Mouse (Mus musculus) limb, embryonic 15.5 days (tissue): Measurements from ENCODE around the gene Zfp287. TPM values are rescaled to one million over a fixed set of nuclear protein-coding genes. Genes with fewer than 3 reads are reported as not detected.

Source experiments
- ATAC-seq: fragments of 200-750 bp; cut with Nextera tagmentation; 2 replicates; pipeline ENCODE4 v1.8.0; 2017; ENCODE audit warnings: low read depth, moderate TSS enrichment; ENCODE audit not compliant: insufficient number of reproducible peaks, low FRiP score, low TSS enrichment
- H3K27ac ChIP-seq: fragments of 300-500 bp; sonication (generic); 2 replicates; pipeline ENCODE4 v1.5.1; 2015; ENCODE audit warnings: moderate library complexity, mild to moderate bottlenecking, inconsistent platforms
- H3K27me3 ChIP-seq: fragments of 300-500 bp; sonication (generic); 2 replicates; pipeline ENCODE4 v1.6.1; 2015; ENCODE audit warnings: inconsistent platforms
- H3K36me3 ChIP-seq: fragments of 300-500 bp; sonication (generic); 2 replicates; pipeline ENCODE4 v1.6.1; 2015; ENCODE audit warnings: inconsistent platforms
- H3K4me1 ChIP-seq: fragments of 300-500 bp; sonication (generic); 2 replicates; pipeline ENCODE4 v1.6.1; 2015; ENCODE audit warnings: inconsistent platforms
- H3K4me2 ChIP-seq: fragments of 300-500 bp; sonication (generic); 2 replicates; pipeline ENCODE4 v1.6.1; 2015; ENCODE audit warnings: mild to moderate bottlenecking, inconsistent platforms
- H3K4me3 ChIP-seq: fragments of 300-500 bp; sonication (generic); 2 replicates; pipeline ENCODE4 v1.5.1; 2015; ENCODE audit warnings: mild to moderate bottlenecking, inconsistent platforms
- H3K9ac ChIP-seq: fragments of 300-500 bp; sonication (generic); 2 replicates; pipeline ENCODE4 v1.6.1; 2015; ENCODE audit warnings: inconsistent platforms
- H3K9me3 ChIP-seq: fragments of 300-500 bp; sonication (generic); 2 replicates; pipeline ENCODE4 v1.6.1; 2016; ENCODE audit warnings: inconsistent platforms
- WGBS: fragments of 180-500 bp; shearing (Covaris S2); methylation state at CpG from one replicate; pipeline ENCODE4 v1.1.7; 2015; 5-methylcytosine and 5-hydroxymethylcytosine counted together
- polyA plus RNA-seq: library from polyadenylated mRNA; unstranded; fragments of >200 nt; fragmentation: Nextera tagmentation; extraction: Ambion mirVana; gene quantifications from 2 replicates; pipeline ENCODE4 v1.2.1, GENCODE M21; 2015

Gene Zfp287
- polyA plus RNA-seq, 1 experiment from 2014 or later: 8.4 TPM

DNA sequence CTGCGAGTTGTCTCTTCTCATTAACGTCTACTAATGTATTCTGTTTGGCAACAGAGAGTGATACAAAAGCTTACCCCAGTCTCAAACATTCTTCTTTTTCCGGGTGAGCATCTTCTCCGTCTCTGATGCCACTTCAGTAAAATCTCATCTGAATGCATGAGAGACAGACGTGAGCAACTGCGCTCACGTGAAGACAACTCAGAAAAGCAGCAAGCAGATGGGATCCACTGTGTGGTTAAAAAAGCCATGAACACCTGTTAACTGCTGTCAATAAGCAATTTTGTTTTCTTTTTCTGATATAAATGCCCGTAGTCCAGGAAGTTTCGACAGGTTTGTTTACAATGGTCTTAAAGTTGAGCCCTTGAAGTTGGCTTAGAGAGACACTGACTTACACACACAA lies 15.5 kb upstream of the Zfp287 start:
- Histone ChIP-seq H3K9me3 (no peaks in the 10 kb centered on the region), H3K4me1 (peaks cover 8% of the 10 kb centered on the region), H3K27ac (no peak overlapping the region), H3K27me3 (peaks cover 32% of the 10 kb centered on the region), H3K9ac (no peak overlapping the region), H3K4me3 (no peak overlapping the region), H3K4me2 (no peak overlapping the region), H3K36me3 (no peaks in the 10 kb centered on the region)
- 65% methylated on average over 9 of the region's 9 CpGs for WGBS
- ATAC-seq: no peak

DNA sequence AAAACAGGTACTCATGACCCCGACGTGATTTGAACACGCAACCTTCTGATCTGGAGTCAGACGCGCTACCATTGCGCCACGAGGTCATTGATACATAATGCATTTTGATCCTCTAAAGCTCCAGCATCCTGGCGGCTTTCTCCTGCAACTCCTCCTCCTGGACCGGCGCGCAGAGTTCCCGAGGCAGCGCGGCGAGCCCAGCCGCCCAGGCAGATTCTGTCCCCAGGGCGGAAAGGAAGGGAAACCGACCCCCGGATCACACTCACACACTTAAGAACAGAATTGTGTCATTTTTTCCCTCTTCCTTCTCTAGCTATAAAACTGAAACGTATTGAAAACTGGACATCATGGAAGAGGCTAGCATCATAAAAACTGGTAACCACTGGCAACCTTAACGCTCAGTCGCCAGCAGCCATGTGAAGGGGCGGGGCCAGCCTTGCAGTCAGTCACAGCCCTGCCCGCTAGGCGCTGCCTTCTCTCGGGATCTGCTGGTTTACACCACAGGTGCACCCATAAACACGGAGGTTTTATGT lies 14.4 kb upstream of the Zfp287 start:
- peaks cover 31% of the 10 kb centered on the region for H3K27me3 ChIP-seq
- H3K4me3 ChIP-seq: peak overlapping the region; percentile 36
- H3K9me3 ChIP-seq: no peaks in the 10 kb centered on the region
- peaks cover 8% of the 10 kb centered on the region for H3K4me1 ChIP-seq
- peak overlapping the region; percentile 62 for H3K4me2 ChIP-seq
- H3K27ac ChIP-seq: no peak overlapping the region
- ATAC-seq: no peak
- no peak overlapping the region for H3K9ac ChIP-seq
- WGBS: 2% methylated on average over 27 of the region's 27 CpGs
- H3K36me3 ChIP-seq: no peaks in the 10 kb centered on the region

GRCm38 (mm10) chr11:62744103-62744502 lies 12.4 kb upstream of the Zfp287 start:
- no peak overlapping the region for H3K4me2 ChIP-seq
- peaks cover 8% of the 10 kb centered on the region for H3K4me1 ChIP-seq
- ATAC-seq: no peak
- no peak overlapping the region for H3K4me3 ChIP-seq
- WGBS: 38% methylated on average over 5 of the region's 5 CpGs
- H3K9ac ChIP-seq: no peak overlapping the region
- H3K27ac ChIP-seq: no peak overlapping the region
- no peaks in the 10 kb centered on the region for H3K9me3 ChIP-seq
- peaks cover 25% of the 10 kb centered on the region for H3K27me3 ChIP-seq
- no peaks in the 10 kb centered on the region for H3K36me3 ChIP-seq

DNA sequence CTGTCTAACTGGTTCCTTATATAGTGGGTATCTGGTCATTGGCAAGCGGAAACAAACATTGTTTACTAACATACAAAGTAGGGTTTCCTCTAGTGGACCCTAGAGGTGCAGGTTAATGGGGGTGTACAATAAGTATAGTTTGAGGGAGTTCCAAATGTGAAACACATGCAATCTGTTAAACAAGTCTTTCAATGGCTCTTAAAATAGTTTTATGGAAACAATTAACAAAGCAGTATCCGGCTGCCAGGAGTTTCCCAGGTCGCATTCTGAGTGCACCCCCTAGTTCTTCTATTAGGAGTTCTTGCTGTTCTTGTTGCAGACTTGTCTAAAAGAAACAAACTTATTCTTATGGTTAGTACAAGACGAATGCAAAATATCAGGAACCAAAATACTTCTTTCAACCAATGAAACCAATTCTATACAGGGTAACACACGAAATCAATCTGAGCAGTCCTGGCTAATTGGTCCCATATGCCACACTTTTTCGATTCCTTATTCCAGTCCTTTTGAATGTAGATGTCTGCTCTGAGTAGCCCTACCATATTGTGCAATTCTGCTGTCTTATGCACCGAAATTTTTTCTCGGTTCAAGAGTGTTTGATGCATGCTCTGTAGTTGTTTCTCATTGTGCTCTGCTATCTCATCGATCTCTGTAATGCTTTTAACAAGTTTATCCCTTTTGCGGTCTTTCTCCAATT lies 10.7 kb upstream of the Zfp287 start:
- H3K36me3 ChIP-seq: no peaks in the 10 kb centered on the region
- peaks cover 14% of the 10 kb centered on the region for H3K27me3 ChIP-seq
- H3K27ac ChIP-seq: no peak overlapping the region
- H3K9ac ChIP-seq: no peak overlapping the region
- no peak for ATAC-seq
- H3K4me3 ChIP-seq: no peak overlapping the region
- H3K4me1 ChIP-seq: peaks cover 8% of the 10 kb centered on the region
- H3K9me3 ChIP-seq: no peaks in the 10 kb centered on the region
- 35% methylated on average over 10 of the region's 10 CpGs for WGBS
- no peak overlapping the region for H3K4me2 ChIP-seq

DNA sequence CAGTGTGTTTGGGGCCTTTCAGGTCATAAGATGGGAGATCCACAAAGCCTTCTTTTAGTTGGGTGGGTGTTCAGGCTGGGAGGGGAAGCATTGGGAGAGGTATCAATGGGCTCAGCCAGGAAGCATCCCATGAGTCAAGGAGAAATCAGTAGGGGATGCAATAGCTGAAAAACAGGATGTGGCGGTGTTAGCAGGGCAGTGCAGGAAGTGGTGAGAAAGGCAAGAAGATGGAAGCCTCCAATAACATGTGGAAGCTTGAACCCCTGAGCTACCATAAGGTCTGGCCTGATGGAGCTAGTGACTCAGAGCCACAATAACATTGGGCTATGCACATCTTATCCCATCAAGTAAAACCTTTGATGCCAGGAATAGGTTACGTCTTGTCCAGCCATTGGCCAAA lies 9.5 kb upstream of the Zfp287 start:
- H3K4me2 ChIP-seq: no peak overlapping the region
- H3K9me3 ChIP-seq: no peaks in the 10 kb centered on the region
- no peaks in the 10 kb centered on the region for H3K36me3 ChIP-seq
- WGBS: 90% methylated on average over 2 of the region's 2 CpGs
- no peak overlapping the region for H3K4me3 ChIP-seq
- H3K9ac ChIP-seq: no peak overlapping the region
- peaks cover 4% of the 10 kb centered on the region; the same call in 1 of the 2 replicates for H3K4me1 ChIP-seq
- no peak for ATAC-seq
- no peak overlapping the region for H3K27ac ChIP-seq
- H3K27me3 ChIP-seq: peaks cover 3% of the 10 kb centered on the region; the same call in 1 of the 2 replicates

GRCm38 (mm10) chr11:62732665-62733064 lies 960 bp upstream of the Zfp287 start:
- no peaks in the 10 kb centered on the region for H3K9me3 ChIP-seq

GRCm38 (mm10) chr11:62732022-62732387 lies 300 bp upstream of the Zfp287 start:
- H3K36me3 ChIP-seq: peaks cover 14% of the 10 kb centered on the region
- no peak for ATAC-seq
- H3K4me1 ChIP-seq: peaks cover 9% of the 10 kb centered on the region
- peak overlapping the region; percentile 89 for H3K4me2 ChIP-seq
- no peak overlapping the region for H3K27ac ChIP-seq
- no peaks in the 10 kb centered on the region for H3K9me3 ChIP-seq
- WGBS: 15% methylated on average over 5 of the region's 5 CpGs
- peak overlapping the region; percentile 74 for H3K4me3 ChIP-seq
- no peak overlapping the region for H3K9ac ChIP-seq
- no peaks in the 10 kb centered on the region for H3K27me3 ChIP-seq

More at GRCm38 (mm10) chr11:62732665-62733064, 960 bp upstream of the Zfp287 start:
- Histone ChIP-seq H3K27ac (no peak overlapping the region), H3K4me1 (peaks cover 9% of the 10 kb centered on the region), H3K4me2 (no peak overlapping the region), H3K9ac (no peak overlapping the region), H3K27me3 (no peaks in the 10 kb centered on the region), H3K36me3 (peaks cover 8% of the 10 kb centered on the region), H3K4me3 (no peak overlapping the region)
- 81% methylated on average over 3 of the region's 3 CpGs for WGBS
- no peak for ATAC-seq

- no peak overlapping the region for H3K4me3 ChIP-seq
- peaks cover 9% of the 10 kb centered on the region for H3K4me1 ChIP-seq
- peaks cover 38% of the 10 kb centered on the region for H3K36me3 ChIP-seq
- H3K9me3 ChIP-seq: no peaks in the 10 kb centered on the region
- no peak overlapping the region for H3K4me2 ChIP-seq
- H3K9ac ChIP-seq: no peak overlapping the region
- H3K27me3 ChIP-seq: no peaks in the 10 kb centered on the region
- H3K27ac ChIP-seq: no peak overlapping the region
- 90% methylated on average over 8 of the region's 8 CpGs for WGBS
- no peak for ATAC-seq
Observed at GRCm38 (mm10) chr11:62728276-62728675, 3.4 kb downstream of the Zfp287 start.

DNA sequence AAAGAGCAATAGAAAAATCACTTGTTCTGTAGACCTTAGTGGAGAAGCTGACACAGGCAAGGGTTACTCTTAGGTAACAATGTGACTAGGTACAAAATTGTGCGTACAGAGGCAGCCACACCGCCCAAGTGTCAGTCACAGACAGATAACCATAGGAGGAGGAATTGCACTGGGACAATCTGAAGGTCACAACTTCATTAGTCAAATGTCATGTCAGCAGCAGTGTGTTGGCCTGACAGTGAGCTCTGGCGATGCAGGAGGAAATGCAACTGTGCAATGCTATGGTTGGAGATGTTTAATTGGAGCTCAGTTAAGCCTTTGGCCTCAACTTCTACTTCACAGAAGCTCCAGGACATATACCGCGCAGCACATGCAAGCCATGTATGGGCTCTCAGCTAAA lies 21.0 kb downstream of the Zfp287 start:
- H3K27ac ChIP-seq: no peak overlapping the region
- H3K9me3 ChIP-seq: no peaks in the 10 kb centered on the region
- 91% methylated on average over 5 of the region's 5 CpGs for WGBS
- H3K36me3 ChIP-seq: peaks cover 33% of the 10 kb centered on the region
- ATAC-seq: no peak
- H3K4me3 ChIP-seq: no peak overlapping the region
- H3K4me2 ChIP-seq: no peak overlapping the region
- H3K9ac ChIP-seq: no peak overlapping the region
- H3K27me3 ChIP-seq: no peaks in the 10 kb centered on the region
- H3K4me1 ChIP-seq: 0 out of 2 replicates have a peak, but pooled peaks cover 3% of the 10 kb centered on the region

DNA sequence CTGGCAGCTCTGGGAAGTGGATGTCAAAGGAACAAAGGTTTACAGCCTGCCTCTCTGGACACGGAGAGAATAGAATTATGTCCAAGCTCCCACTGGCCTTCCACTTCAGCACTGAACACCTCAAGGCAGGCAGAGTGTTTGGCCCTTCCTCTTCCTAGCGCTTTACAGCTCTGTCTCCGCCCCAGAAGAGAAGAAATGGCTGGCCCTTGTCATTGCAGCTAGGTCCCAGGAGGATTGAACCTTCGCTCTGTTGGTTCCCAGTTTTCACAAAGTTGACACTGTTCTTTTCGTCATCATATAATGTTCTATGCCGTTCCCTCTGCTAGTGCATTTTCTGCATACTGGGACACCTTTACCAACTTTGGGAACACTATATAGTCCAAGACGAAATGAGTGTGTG lies 23.5 kb downstream of the Zfp287 start:
- WGBS: 75% methylated on average over 7 of the region's 7 CpGs
- no peak for ATAC-seq
- Histone ChIP-seq H3K9me3 (no peaks in the 10 kb centered on the region), H3K27me3 (no peaks in the 10 kb centered on the region), H3K4me3 (no peak overlapping the region), H3K4me1 (0 out of 2 replicates have a peak, but pooled peaks cover 3% of the 10 kb centered on the region), H3K27ac (no peak overlapping the region), H3K4me2 (no peak overlapping the region), H3K36me3 (peaks cover 13% of the 10 kb centered on the region), H3K9ac (no peak overlapping the region)

DNA sequence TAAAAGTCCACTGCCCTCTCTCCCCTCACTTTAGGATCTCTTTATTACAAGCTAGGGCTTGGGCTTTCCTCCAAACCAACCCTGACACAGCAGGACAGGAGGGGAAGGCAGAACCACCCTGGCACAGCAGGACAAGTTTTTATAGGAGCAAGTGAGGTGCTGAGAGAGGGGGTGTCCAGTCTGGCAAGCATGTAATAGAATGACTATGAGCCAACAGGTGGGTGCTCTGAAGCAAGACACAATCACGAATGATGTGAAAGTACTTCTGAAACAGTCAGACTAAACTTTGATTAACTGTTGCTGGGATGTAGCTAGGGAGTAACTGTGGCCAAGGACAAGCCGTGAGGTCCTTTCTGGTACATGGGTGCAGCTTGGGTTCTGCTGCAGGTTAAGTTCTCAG lies 25.6 kb downstream of the Zfp287 start:
- Histone ChIP-seq H3K4me2 (no peak overlapping the region), H3K4me1 (0 out of 2 replicates have a peak, but pooled peaks cover 3% of the 10 kb centered on the region), H3K9ac (no peak overlapping the region), H3K27me3 (no peaks in the 10 kb centered on the region), H3K9me3 (no peaks in the 10 kb centered on the region), H3K36me3 (no peaks in the 10 kb centered on the region), H3K4me3 (no peak overlapping the region), H3K27ac (no peak overlapping the region)
- 85% methylated on average over 2 of the region's 2 CpGs for WGBS
- ATAC-seq: no peak

DNA sequence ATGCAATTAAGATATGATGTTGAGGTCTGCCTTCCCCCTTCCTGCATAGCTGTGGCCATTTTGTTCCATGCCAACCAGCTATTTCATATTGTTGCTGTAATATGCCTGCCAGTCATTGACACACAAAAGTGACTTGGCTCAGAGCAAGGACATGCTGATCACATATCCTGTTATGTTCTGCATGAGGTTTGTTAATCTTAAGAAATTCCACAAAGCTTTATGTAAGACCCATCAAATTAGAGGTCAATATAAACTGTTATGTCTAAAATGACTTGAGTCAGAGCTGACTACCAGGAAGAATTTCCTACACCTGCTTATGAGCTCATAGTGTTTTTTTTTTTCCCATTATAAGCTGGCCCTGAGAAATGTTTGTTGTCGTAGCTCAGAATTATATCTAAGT lies 30.5 kb downstream of the Zfp287 start:
- 80% methylated on average over 1 of the region's 1 CpGs for WGBS
- H3K27ac ChIP-seq: no peak overlapping the region

More for the DNA sequence above, 30.5 kb downstream of the Zfp287 start:
- Histone ChIP-seq H3K36me3 (no peaks in the 10 kb centered on the region), H3K4me2 (no peak overlapping the region), H3K4me1 (no peaks in the 10 kb centered on the region), H3K27me3 (no peaks in the 10 kb centered on the region), H3K9me3 (no peaks in the 10 kb centered on the region), H3K9ac (no peak overlapping the region), H3K4me3 (no peak overlapping the region)
- ATAC-seq: no peak
